Mouse (Mus musculus): ENCODE data around the gene Txnip.

DNA sequence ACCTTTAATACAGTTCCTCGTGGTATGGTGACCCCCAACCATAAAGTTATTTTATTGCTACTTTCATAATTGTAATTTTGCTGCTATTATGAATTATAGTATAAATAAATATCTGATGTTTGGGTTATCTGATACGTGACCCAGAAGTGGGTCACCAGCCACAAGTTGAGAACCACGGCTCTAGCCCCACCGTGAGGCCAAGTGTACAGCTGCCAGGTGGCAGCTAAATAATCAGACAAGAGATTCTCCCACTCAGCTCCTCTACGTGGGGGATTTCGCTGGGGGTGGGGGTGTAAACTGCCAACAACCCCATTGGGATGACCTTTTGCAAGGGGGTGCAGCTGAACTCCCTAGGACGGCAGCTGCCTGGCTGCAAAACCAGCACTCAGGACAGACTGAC, 25.7 kb upstream of the Txnip start:
- TF ChIP-seq CTCF (IDR thresholded peaks at IDR 0.05; ENCODE audit: borderline replicate concordance, extremely low read depth, insufficient read depth, insufficient read length): no peak
- TF ChIP-seq POLR2A (IDR thresholded peaks at IDR 0.05; ENCODE audit: borderline replicate concordance, extremely low read depth, insufficient read depth, insufficient read length, poor library complexity, severe bottlenecking): no peak
